Mouse (Mus musculus): Measurements from ENCODE around the gene Plekhh3. TPM values are rescaled to one million over a fixed set of nuclear protein-coding genes. Genes with fewer than 3 reads are reported as not detected.

Gene Plekhh3
- polyA plus RNA-seq, 1 experiment from 2014 or later = 19.2 TPM

Small RNAs within 50 kb of the gene (microRNA-seq; reads per million reads assigned to microRNA genes)
- not detected for gene Gm27626

Other genes with a start within 250 kb of the Plekhh3 start
- gene Stat3, start 231.8 kb downstream of the Plekhh3 start, polyA plus RNA-seq (2015; fragmentation: Nextera tagmentation; extraction: Ambion mirVana) = 47.9 and 54.4 TPM in 2 replicates
- 140 and 161 TPM in 2 replicates for gene Cavin1, start 200.5 kb downstream of the Plekhh3 start, polyA plus RNA-seq (2015; fragmentation: Nextera tagmentation; extraction: Ambion mirVana)
- 42.2 and 45.3 TPM in 2 replicates for gene Atp6v0a1, start 161.9 kb downstream of the Plekhh3 start, polyA plus RNA-seq (2015; fragmentation: Nextera tagmentation; extraction: Ambion mirVana)
- gene Naglu, start 101.3 kb downstream of the Plekhh3 start, polyA plus RNA-seq (2015; fragmentation: Nextera tagmentation; extraction: Ambion mirVana) = 18.6 and 23.0 TPM in 2 replicates
- gene Hsd17b1, start 92.9 kb downstream of the Plekhh3 start, polyA plus RNA-seq (2015; fragmentation: Nextera tagmentation; extraction: Ambion mirVana) = 0.77 TPM in 1 of 2 replicates, not detected in the other
- gene Coasy, start 88.8 kb downstream of the Plekhh3 start, polyA plus RNA-seq (2015; fragmentation: Nextera tagmentation; extraction: Ambion mirVana) = 54.3 and 57.9 TPM in 2 replicates
- 51.9 and 58.9 TPM in 2 replicates for gene Mlx, start 84.1 kb downstream of the Plekhh3 start, polyA plus RNA-seq (2015; fragmentation: Nextera tagmentation; extraction: Ambion mirVana)
- gene Psmc3ip, start 75.9 kb downstream of the Plekhh3 start, polyA plus RNA-seq (2015; fragmentation: Nextera tagmentation; extraction: Ambion mirVana) = 40.0 and 40.1 TPM in 2 replicates
- 21.9 and 23.2 TPM in 2 replicates for gene Retreg3, start 51.5 kb downstream of the Plekhh3 start, polyA plus RNA-seq (2015; fragmentation: Nextera tagmentation; extraction: Ambion mirVana)
- gene Tubg1, start 51.4 kb downstream of the Plekhh3 start, polyA plus RNA-seq (2015; fragmentation: Nextera tagmentation; extraction: Ambion mirVana) = 98.1 and 98.2 TPM in 2 replicates
- 4.2 and 4.5 TPM in 2 replicates for gene Tubg2, start 15.4 kb downstream of the Plekhh3 start, polyA plus RNA-seq (2015; fragmentation: Nextera tagmentation; extraction: Ambion mirVana)
- gene Cntnap1, start 828 bp downstream of the Plekhh3 start, polyA plus RNA-seq (2015; fragmentation: Nextera tagmentation; extraction: Ambion mirVana) = 2.2 TPM in 2 replicates
- 0.50 and 0.76 TPM in 2 replicates for gene Ccr10, start 4.1 kb upstream of the Plekhh3 start, polyA plus RNA-seq (2015; fragmentation: Nextera tagmentation; extraction: Ambion mirVana)
- 25.1 and 29.5 TPM in 2 replicates for gene Ezh1, start 55.1 kb upstream of the Plekhh3 start, polyA plus RNA-seq (2015; fragmentation: Nextera tagmentation; extraction: Ambion mirVana)
- 246 and 270 TPM in 2 replicates for gene Ramp2, start 74.7 kb upstream of the Plekhh3 start, polyA plus RNA-seq (2015; fragmentation: Nextera tagmentation; extraction: Ambion mirVana)
- gene Vps25, start 82.4 kb upstream of the Plekhh3 start, polyA plus RNA-seq (2015; fragmentation: Nextera tagmentation; extraction: Ambion mirVana) = 154 TPM in 2 replicates
- 30.5 and 39.5 TPM in 2 replicates for gene Wnk4, start 89.2 kb upstream of the Plekhh3 start, polyA plus RNA-seq (2015; fragmentation: Nextera tagmentation; extraction: Ambion mirVana)
- gene Cntd1, start 107.7 kb upstream of the Plekhh3 start, polyA plus RNA-seq (2015; fragmentation: Nextera tagmentation; extraction: Ambion mirVana) = 1.7 and 3.2 TPM in 2 replicates
- gene Coa3, start 107.8 kb upstream of the Plekhh3 start, polyA plus RNA-seq (2015; fragmentation: Nextera tagmentation; extraction: Ambion mirVana) = 197 and 200 TPM in 2 replicates
- 176 and 188 TPM in 2 replicates for gene Becn1, start 130.9 kb upstream of the Plekhh3 start, polyA plus RNA-seq (2015; fragmentation: Nextera tagmentation; extraction: Ambion mirVana)
- gene Psme3, start 144.9 kb upstream of the Plekhh3 start, polyA plus RNA-seq (2015; fragmentation: Nextera tagmentation; extraction: Ambion mirVana) = 142 and 148 TPM in 2 replicates
- 1.7 and 2.0 TPM in 2 replicates for gene Aoc2, start 153.7 kb upstream of the Plekhh3 start, polyA plus RNA-seq (2015; fragmentation: Nextera tagmentation; extraction: Ambion mirVana)
- gene Aoc3, start 159.3 kb upstream of the Plekhh3 start, polyA plus RNA-seq (2015; fragmentation: Nextera tagmentation; extraction: Ambion mirVana) = 0.86 and 1.3 TPM in 2 replicates
- 2.8 and 3.6 TPM in 2 replicates for gene G6pc, start 196.2 kb upstream of the Plekhh3 start, polyA plus RNA-seq (2015; fragmentation: Nextera tagmentation; extraction: Ambion mirVana)
- gene Aarsd1, start 246.3 kb upstream of the Plekhh3 start, polyA plus RNA-seq (2015; fragmentation: Nextera tagmentation; extraction: Ambion mirVana) = 79.2 and 84.1 TPM in 2 replicates

Measured in kidney, embryonic 16.5 days (tissue).